Mouse (Mus musculus) megakaryocyte progenitor cell, adult 5-6 weeks (primary cell): ENCODE measurements around the gene Sphk1. TPM values are rescaled to one million over a fixed set of nuclear protein-coding genes. Genes with fewer than 3 reads are reported as not detected.
"Not testable (repeated sequence)": the region's sequence is repeated elsewhere in the genome, so short reads cannot be mapped to it uniquely, and the experiment has no call there.

Experiments
- ATAC-seq: replicated peaks from 2 replicates; pipeline ENCODE4 v1.8.0; 2016; ENCODE audit warnings: mild to moderate bottlenecking, moderate TSS enrichment, inconsistent platforms; ENCODE audit not compliant: poor library complexity
- total RNA-seq, 2 experiments: library from RNA; stranded (forward) in 1 of 2; stranded (reverse) in 1 of 2; fragments of 157-497, 149-512 nt in 1 of 2; fragments of 200-1000 nt in 1 of 2; gene quantifications; 2 replicates each; pipeline versions ENCODE4 v1.2.3 to v1.2.4; 2015 to 2017

The Sphk1 gene
- 7.6 and 15.5 TPM in 2 replicates for total RNA-seq (2015)
- total RNA-seq (2017), result 6.7 and 26.1 TPM in 2 replicates

GRCm38 (mm10) chr11:116530187-116531147, at the start of gene Sphk1:
Sphk1 (plus strand) TSS chr11:116530925.
- no peak for ATAC-seq

GRCm38 (mm10) chr11:116480975-116481374, 49.8 kb upstream of the Sphk1 start:
- ATAC-seq, result no peak

GRCm38 (mm10) chr11:116481776-116482175, 48.9 kb upstream of the Sphk1 start:
- no peak for ATAC-seq

GRCm38 (mm10) chr11:116484261-116484660, 46.5 kb upstream of the Sphk1 start:
- no peak for ATAC-seq

- ATAC-seq, result no peak
Measured at GRCm38 (mm10) chr11:116488207-116488606, 42.5 kb upstream of the Sphk1 start.

GRCm38 (mm10) chr11:116488693-116489375, 41.9 kb upstream of the Sphk1 start:
- 0 out of 2 replicates have a peak, but pooled peaks have one; percentile 25 for ATAC-seq

- no peak for ATAC-seq
Measured at GRCm38 (mm10) chr11:116489771-116490231, 40.9 kb upstream of the Sphk1 start.

GRCm38 (mm10) chr11:116490232-116491107, 40.3 kb upstream of the Sphk1 start:
- peak; percentile 83 for ATAC-seq

- ATAC-seq, result no peak
Measured at GRCm38 (mm10) chr11:116491338-116491737, 39.4 kb upstream of the Sphk1 start.

GRCm38 (mm10) chr11:116492507-116492906, 38.2 kb upstream of the Sphk1 start:
- ATAC-seq, result not testable (repeated sequence)

GRCm38 (mm10) chr11:116493191-116493590, 37.5 kb upstream of the Sphk1 start:
- ATAC-seq, result no peak

GRCm38 (mm10) chr11:116493795-116494252, 36.9 kb upstream of the Sphk1 start, which contains the start of gene Prpsap1:
Prpsap1 (minus strand) TSS chr11:116494202.
- ATAC-seq, result peak; percentile 74

GRCm38 (mm10) chr11:116494474-116495174, 36.1 kb upstream of the Sphk1 start:
- no peak for ATAC-seq

- ATAC-seq, result no peak
Measured at GRCm38 (mm10) chr11:116497313-116497712, 33.4 kb upstream of the Sphk1 start.

- no peak for ATAC-seq
Measured at GRCm38 (mm10) chr11:116498596-116498995, 32.1 kb upstream of the Sphk1 start.

GRCm38 (mm10) chr11:116499018-116499417, 31.7 kb upstream of the Sphk1 start:
- ATAC-seq, result no peak

- peak; percentile 64 for ATAC-seq
Measured at GRCm38 (mm10) chr11:116501005-116501746, 29.5 kb upstream of the Sphk1 start.

- no peak for ATAC-seq
Measured at GRCm38 (mm10) chr11:116504516-116504915, 26.2 kb upstream of the Sphk1 start.

- peak; percentile 42 for ATAC-seq
Measured at GRCm38 (mm10) chr11:116505573-116505972, 25.2 kb upstream of the Sphk1 start.
